Mouse (Mus musculus): ENCODE data around the gene Plcl1. TPM values are rescaled to one million over a fixed set of nuclear protein-coding genes. Genes with fewer than 3 reads are reported as not detected.

Plcl1 gene
- polyA plus RNA-seq (2017; shearing (Covaris generic)), result 4.3 TPM

DNA sequence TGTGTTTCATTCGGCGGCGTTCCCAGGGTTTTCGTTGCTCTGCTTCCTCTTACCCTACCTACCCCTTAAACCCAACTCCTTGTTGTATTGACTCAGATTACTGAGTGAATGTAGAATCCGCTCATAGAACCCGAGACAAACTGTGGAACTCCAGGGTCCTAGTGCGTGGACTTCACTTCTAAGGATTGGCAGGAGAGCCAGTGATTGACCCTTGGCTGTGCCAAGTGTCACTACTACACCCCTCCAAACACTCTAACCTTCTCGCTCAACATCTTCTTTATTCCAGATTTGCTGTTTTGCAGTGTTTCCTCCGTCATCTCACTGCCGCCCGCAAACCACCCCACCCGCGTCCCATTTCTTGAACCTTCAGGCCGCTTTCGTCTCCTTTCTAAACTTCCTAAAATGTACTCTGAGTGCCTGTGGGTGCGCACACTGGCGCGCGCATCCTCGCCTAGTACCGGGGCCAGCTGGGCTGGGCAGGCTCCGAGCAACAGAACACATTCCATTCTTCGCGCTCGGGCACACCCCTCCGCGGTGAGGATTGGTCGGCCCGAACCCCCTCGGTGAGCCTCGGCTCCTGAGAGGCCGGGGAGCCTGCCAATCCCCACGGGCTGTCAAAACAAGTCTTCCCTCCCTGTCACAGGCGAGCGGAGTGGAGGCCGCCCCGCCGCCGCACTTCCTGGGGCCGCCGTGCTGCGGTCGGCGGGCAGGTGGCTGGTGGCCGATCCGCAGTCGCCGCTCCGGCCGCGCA, at the start of gene Plcl1:
Gene Plcl1 (plus strand): TSS at position 650 of the 751 bp plus-strand sequence.

DNA sequence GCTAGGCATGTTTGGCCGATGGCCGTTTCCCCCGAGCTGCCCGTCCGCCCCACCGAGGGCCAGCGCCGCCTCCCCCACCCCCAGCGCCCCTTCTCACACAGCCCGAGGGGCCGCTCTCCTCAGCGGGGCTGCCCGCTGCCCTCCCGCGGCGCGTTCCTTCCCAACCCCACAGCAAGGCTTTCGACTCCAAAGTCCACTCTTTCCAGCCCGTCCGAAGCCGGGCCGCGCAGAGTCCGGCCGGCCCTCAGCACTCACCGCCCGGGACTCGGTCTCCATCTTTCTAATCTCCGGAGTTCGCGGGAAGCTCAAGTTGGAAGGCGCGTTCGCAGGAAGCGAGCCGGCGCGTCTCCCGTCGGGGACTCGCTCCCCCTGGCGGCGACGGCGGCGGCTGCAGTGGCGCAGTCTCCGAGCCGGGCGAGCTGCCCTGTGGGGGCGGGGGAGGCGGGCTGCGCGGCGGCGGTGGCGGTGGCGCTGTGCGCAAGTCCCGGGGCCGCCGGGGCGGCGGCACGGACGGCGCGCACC, 42.6 kb upstream of the Plcl1 start, which contains the start of gene Boll:
Gene Boll (minus strand): TSS at position 426 of the 522 bp plus-strand sequence.

Other genes starting within 250 kb of the Plcl1 start
- 5.2 TPM for gene Rftn2, start 179.1 kb upstream of the Plcl1 start, polyA plus RNA-seq (2017; shearing (Covaris generic))
- gene Mars2, start 168.7 kb upstream of the Plcl1 start, polyA plus RNA-seq (2017; shearing (Covaris generic)), result 3.4 TPM
- 0.66 TPM for gene Boll, start 42.5 kb upstream of the Plcl1 start, polyA plus RNA-seq (2017; shearing (Covaris generic))

All from inflammation-experienced regulatory T-cells, adult 16 weeks (primary cell).